Mouse (Mus musculus) lung, embryonic 14.5 days (tissue): Measurements from ENCODE around the gene Fgf9. TPM values are rescaled to one million over a fixed set of nuclear protein-coding genes. Genes with fewer than 3 reads are reported as not detected.

Source experiments
- ATAC-seq: fragments of 200-750 bp; cut with Nextera tagmentation; 2 replicates; pipeline ENCODE4 v1.8.0; 2017; ENCODE audit warnings: mild to moderate bottlenecking, moderate TSS enrichment, moderate library complexity; ENCODE audit not compliant: insufficient read depth
- DNase-seq: peaks from one replicate; pipeline ENCODE4 v3.0.0-alpha.2; 2015
- H3K27ac ChIP-seq: fragments of 300-500 bp; sonication (generic); 2 replicates; pipeline ENCODE4 v1.5.1; 2014; ENCODE audit warnings: low read depth, mild to moderate bottlenecking, moderate library complexity
- H3K27me3 ChIP-seq: fragments of 300-500 bp; sonication (generic); 2 replicates; pipeline ENCODE4 v1.6.1; 2014; ENCODE audit warnings: low read length, control low read depth; ENCODE audit not compliant: insufficient read depth
- H3K36me3 ChIP-seq: fragments of 300-500 bp; sonication (generic); 2 replicates; pipeline ENCODE4 v1.6.1; 2014; ENCODE audit warnings: control low read depth; ENCODE audit not compliant: insufficient read depth
- H3K4me1 ChIP-seq: fragments of 300-500 bp; sonication (generic); 2 replicates; pipeline ENCODE4 v1.6.1; 2014; ENCODE audit warnings: antibody characterized with exemption, control low read depth; ENCODE audit not compliant: insufficient read depth
- H3K4me2 ChIP-seq: fragments of 300-500 bp; sonication (generic); 2 replicates; pipeline ENCODE4 v1.6.1; 2014; ENCODE audit warnings: mild to moderate bottlenecking
- H3K4me3 ChIP-seq: fragments of 300-500 bp; sonication (generic); 2 replicates; pipeline ENCODE4 v1.5.1; 2014; ENCODE audit warnings: low read depth, low read length
- H3K9ac ChIP-seq: fragments of 300-500 bp; sonication (generic); 2 replicates; pipeline ENCODE4 v1.6.1; 2014
- H3K9me3 ChIP-seq: fragments of 300-500 bp; sonication (generic); 2 replicates; pipeline ENCODE4 v1.6.1; 2016; ENCODE audit warnings: low read depth, low read length, control low read depth
- CTCF ChIP-seq: IDR thresholded peaks from 2 replicates; pipeline ENCODE4 v1.5.1; 2016; ENCODE audit warnings: antibody characterized with exemption, low read depth
- WGBS: fragments of 180-500 bp; shearing (Covaris S2); extraction: QIAGEN DNeasy Blood & Tissue Kit; methylation state at CpG from one replicate; pipeline ENCODE4 v1.1.7; 2014; 5-methylcytosine and 5-hydroxymethylcytosine counted together
- polyA plus RNA-seq: library from polyadenylated mRNA; unstranded; fragments of >200 nt; fragmentation: Nextera tagmentation; extraction: Ambion mirVana; gene quantifications from 2 replicates; pipeline ENCODE4 v1.2.1, GENCODE M21; 2014

Gene Fgf9
- polyA plus RNA-seq, 1 experiment from 2014 or later: 9.1 TPM

- Histone ChIP-seq H3K27me3 (no peaks in the 10 kb centered on the region), H3K4me1 (0 out of 2 replicates have a peak, but pooled peaks cover 4% of the 10 kb centered on the region), H3K9me3 (no peaks in the 10 kb centered on the region), H3K36me3 (no peaks in the 10 kb centered on the region), H3K4me3 (no peak overlapping the region), H3K27ac (no peak overlapping the region), H3K9ac (no peak overlapping the region), H3K4me2 (no peak overlapping the region)
- TF ChIP-seq CTCF: no peak
- WGBS: 64% methylated on average over 3 of the region's 3 CpGs
- DNase-seq (no peak), ATAC-seq (no peak)
These were observed 42.0 kb downstream of the Fgf9 start for GRCm38 (mm10) chr14:58112341-58112740.

- no peaks in the 10 kb centered on the region for H3K36me3 ChIP-seq
- ATAC-seq: peak; percentile 75
- peak; percentile 75 for DNase-seq
- no peak for TF ChIP-seq CTCF
- no peak overlapping the region for H3K4me3 ChIP-seq
- H3K27me3 ChIP-seq: no peaks in the 10 kb centered on the region
- H3K9ac ChIP-seq: no peak overlapping the region
- no peaks in the 10 kb centered on the region for H3K9me3 ChIP-seq
- 0 out of 2 replicates have a peak overlapping the region, but pooled peaks have one; percentile 25 for H3K4me2 ChIP-seq
- H3K4me1 ChIP-seq: 0 out of 2 replicates have a peak, but pooled peaks cover 4% of the 10 kb centered on the region
- 17% methylated on average over 6 of the region's 6 CpGs for WGBS
- H3K27ac ChIP-seq: no peak overlapping the region
These were observed 42.8 kb downstream of the Fgf9 start for GRCm38 (mm10) chr14:58113180-58113579.

GRCm38 (mm10) chr14:58114146-58114545 is 43.8 kb downstream of the Fgf9 start:
- no peaks in the 10 kb centered on the region for H3K9me3 ChIP-seq
- ATAC-seq (no peak), DNase-seq (no peak)
- 0 out of 2 replicates have a peak, but pooled peaks cover 4% of the 10 kb centered on the region for H3K4me1 ChIP-seq
- 76% methylated on average over 2 of the region's 2 CpGs for WGBS
- no peak overlapping the region for H3K9ac ChIP-seq
- no peak overlapping the region for H3K4me2 ChIP-seq
- no peak overlapping the region for H3K27ac ChIP-seq
- H3K36me3 ChIP-seq: no peaks in the 10 kb centered on the region
- no peak for TF ChIP-seq CTCF
- no peak overlapping the region for H3K4me3 ChIP-seq
- no peaks in the 10 kb centered on the region for H3K27me3 ChIP-seq

GRCm38 (mm10) chr14:58124625-58125024 is 54.3 kb downstream of the Fgf9 start:
- no peak overlapping the region for H3K27ac ChIP-seq
- no peak for ATAC-seq

GRCm38 (mm10) chr14:58126508-58126907 is 56.2 kb downstream of the Fgf9 start:
- Histone ChIP-seq H3K27ac (no peak overlapping the region), H3K9me3 (no peaks in the 10 kb centered on the region), H3K4me1 (no peaks in the 10 kb centered on the region), H3K9ac (no peak overlapping the region), H3K27me3 (no peaks in the 10 kb centered on the region), H3K4me3 (no peak overlapping the region), H3K4me2 (no peak overlapping the region), H3K36me3 (no peaks in the 10 kb centered on the region)
- 84% methylated on average over 10 of the region's 10 CpGs for WGBS
- no peak for TF ChIP-seq CTCF
- no peak for ATAC-seq
- DNase-seq: no peak

More at GRCm38 (mm10) chr14:58124625-58125024, 54.3 kb downstream of the Fgf9 start:
- no peak for TF ChIP-seq CTCF
- H3K9ac ChIP-seq: no peak overlapping the region
- no peak overlapping the region for H3K4me2 ChIP-seq
- no peaks in the 10 kb centered on the region for H3K4me1 ChIP-seq
- no peak for DNase-seq
- H3K36me3 ChIP-seq: no peaks in the 10 kb centered on the region
- H3K9me3 ChIP-seq: no peaks in the 10 kb centered on the region
- H3K4me3 ChIP-seq: no peak overlapping the region
- H3K27me3 ChIP-seq: no peaks in the 10 kb centered on the region

GRCm38 (mm10) chr14:58139506-58140055 is 69.2 kb downstream of the Fgf9 start:
- no peaks in the 10 kb centered on the region for H3K9me3 ChIP-seq
- H3K36me3 ChIP-seq: no peaks in the 10 kb centered on the region
- no peaks in the 10 kb centered on the region for H3K27me3 ChIP-seq
- no peak overlapping the region for H3K4me3 ChIP-seq
- H3K27ac ChIP-seq: no peak overlapping the region
- no peaks in the 10 kb centered on the region for H3K4me1 ChIP-seq
- ATAC-seq: no peak
- 77% methylated on average over 1 of the region's 1 CpGs for WGBS
- no peak overlapping the region for H3K4me2 ChIP-seq
- H3K9ac ChIP-seq: no peak overlapping the region
- DNase-seq: no peak
- no peak for TF ChIP-seq CTCF

GRCm38 (mm10) chr14:58149637-58150470 is 79.5 kb downstream of the Fgf9 start:
- Histone ChIP-seq H3K27ac (no peak overlapping the region), H3K4me1 (0 out of 2 replicates have a peak, but pooled peaks cover 5% of the 10 kb centered on the region), H3K27me3 (no peaks in the 10 kb centered on the region), H3K9me3 (no peaks in the 10 kb centered on the region), H3K36me3 (no peaks in the 10 kb centered on the region), H3K4me2 (no peak overlapping the region), H3K9ac (no peak overlapping the region), H3K4me3 (no peak overlapping the region)
- TF ChIP-seq CTCF: no peak
- DNase-seq (no peak), ATAC-seq (no peak)
- WGBS: 75% methylated on average over 23 of the region's 23 CpGs
